In genomic region chr11:104214128-104214527, GRCm38 (mm10) we compare ENCODE assay signal across 21 mouse cellular contexts. TPM values are rescaled to one million over a fixed set of nuclear protein-coding genes. Genes with fewer than 3 reads are reported as not detected.
DNase-seq lines count a peak whose midpoint lies in the region; ATAC-seq and TF ChIP-seq lines count a peak whose summit lies in the region.
"Not testable (repeated sequence)": the region's sequence is repeated elsewhere in the genome, so short reads cannot be mapped to it uniquely, and the experiment has no call there.
"Had no signal": no experiment of that assay in that cellular context is flagged by ENCODE, and none has a peak within 500 bp of the region (broad histone marks: within the 10 kb centered on the region; RNA-seq: fewer than 3 reads in every experiment).

No protein-coding gene starts in this region.

- peak; percentile 52 for TF ChIP-seq CTCF in E14TG2a.4 (conservative IDR thresholded peaks at IDR 0.05; ENCODE audit: low read length)
- TF ChIP-seq CTCF in hindbrain, postnatal 0 days (IDR thresholded peaks at IDR 0.05; ENCODE audit: low read depth): 0 out of 2 replicates have a peak, but pooled peaks have one; percentile 3
- peak; percentile 46 for TF ChIP-seq CTCF in layer of hippocampus, adult 2 months (conservative IDR thresholded peaks at IDR 0.05)

- H3K4me2 ChIP-seq in hindbrain, postnatal 0 days (ENCODE audit: low read depth, low read length): not testable (repeated sequence)

- 94% methylated on average over 5 of the region's 5 CpGs for WGBS in hindbrain, postnatal 0 days

- H3K9me3 ChIP-seq in E14TG2a.4 (ENCODE audit: low read length); ES-E14 (ENCODE audit: control insufficient read depth, insufficient read depth, low read depth, low read length); hindbrain, postnatal 0 days (ENCODE audit: low read length): not testable (repeated sequence)

- H3K36me3 ChIP-seq in E14TG2a.4 (ENCODE audit: insufficient read depth, low read length); ES-E14 (ENCODE audit: control insufficient read depth, insufficient read depth, low read length, poor library complexity, severe bottlenecking); hindbrain, postnatal 0 days (ENCODE audit: insufficient read depth, low read length): not testable (repeated sequence)

- not testable (repeated sequence) for H3K27me3 ChIP-seq in E14TG2a.4 (ENCODE audit: insufficient read depth, low read length); hindbrain, postnatal 0 days (ENCODE audit: insufficient read depth, low read length)

- H3K4me3 ChIP-seq in E14TG2a.4 (replicated peaks; ENCODE audit: low read length); ES-E14 (ENCODE audit: insufficient read depth in 1 of 2, low read depth in 1 of 2, low read length in 2 of 2, poor library complexity in 1 of 2, severe bottlenecking in 1 of 2); hindbrain, postnatal 0 days (ENCODE audit: low read length); layer of hippocampus, adult 2 months: not testable (repeated sequence)

- H3K4me1 ChIP-seq in E14TG2a.4 (replicated peaks; ENCODE audit: low read depth, low read length); ES-E14 (ENCODE audit: control insufficient read depth in 2 of 2, insufficient read depth in 2 of 2, low read length in 2 of 2, poor library complexity in 1 of 2); hindbrain, postnatal 0 days (ENCODE audit: insufficient read depth, low read length): not testable (repeated sequence)

- H3K9ac ChIP-seq in ES-E14 (ENCODE audit: insufficient read depth, low read depth, low read length, poor library complexity, severe bottlenecking); hindbrain, postnatal 0 days (replicated peaks; ENCODE audit: low read length): not testable (repeated sequence)

- in situ Hi-C loops in ES-E14 (cut with MboI; ENCODE audit: low sequenced_read_pairs in 2 of 2, unreplicated experiment in 2 of 2): not testable (repeated sequence)

- not testable (repeated sequence) for H3K27ac ChIP-seq in ES-E14 (ENCODE audit: insufficient read depth, low read depth, low read length, poor library complexity, severe bottlenecking); hindbrain, postnatal 0 days; layer of hippocampus, adult 2 months

- ATAC-seq in hindbrain, postnatal 0 days: not testable (repeated sequence)

- not testable (repeated sequence) for DNase-seq in ES-E14 (ENCODE audit: low read depth, low spot score); hindbrain, postnatal 0 days (ENCODE audit: low spot score); layer of hippocampus, adult 2 months (ENCODE audit: low spot score in 2 of 2)
- peak; percentile 63 for DNase-seq in R1 (ENCODE audit: low read depth, low spot score)

TF ChIP-seq in ES-E14, 5 proteins besides CTCF, POLR2A, EP300 and RAD21:
- TF ChIP-seq ZC3H11A (IDR thresholded peaks at IDR 0.05; ENCODE audit: borderline replicate concordance, low read depth, low read length): 0 out of 2 replicates have a peak, but pooled peaks have one; percentile 9
TF ChIP-seq in ES-E14: peak in this region for 1; not testable (repeated sequence) for 4.

RNA-seq across cellular contexts. Expression of gene Mapt, which starts 17.1 kb away (rescaled TPM):
- 8.8 and 9.7 TPM in 2 replicates for total RNA-seq in ES-E14 (2012; rRNA removed)
- 473 and 516 TPM in 2 replicates for total RNA-seq in hindbrain, postnatal 0 days (2014; rRNA removed)
- polyA plus RNA-seq in hindbrain, postnatal 0 days (2015; fragmentation: Nextera tagmentation; extraction: Ambion mirVana): 966 and 1,028 TPM in 2 replicates
- total RNA-seq in layer of hippocampus, adult 2 months (2021): 100 to 1,000 TPM; 312 to 318 TPM

RNA-seq across cellular contexts. Expression of gene Sppl2c, which starts 28.0 kb away (rescaled TPM):
- total RNA-seq in ES-E14 (2012; rRNA removed): not detected in 2 replicates
- total RNA-seq in hindbrain, postnatal 0 days (2014; rRNA removed): not detected in 2 replicates
- polyA plus RNA-seq in hindbrain, postnatal 0 days (2015; fragmentation: Nextera tagmentation; extraction: Ambion mirVana): not detected in 2 replicates
- total RNA-seq in layer of hippocampus, adult 2 months (2021): not detected
- total RNA-seq: adrenal gland, adult 18-20 months; adrenal gland, adult 8-10 months; adrenal gland, postnatal 14 days; adrenal gland, postnatal 36 days; MEL had no signal
- polyA plus RNA-seq: activated CD4-positive, CD25-positive, alpha-beta regulatory T cell, adult 4 months; C2C12; cerebellum, adult 2 months; cortical plate, adult 2 months; embryonic facial prominence, embryonic 10.5 days; embryonic facial prominence, embryonic 12.5 days; embryonic facial prominence, embryonic 14.5 days; forebrain, embryonic 11.5 days; forebrain, embryonic 13.5 days; forebrain, embryonic 15.5 days; forebrain, postnatal 0 days had no signal

Comparison
In these comparisons a context has a peak if more than half of its experiments do, and no peak if none do; other contexts are left out.
1. RNA of gene Mapt, which starts 17.1 kb away (total RNA-seq): 473 to 516 TPM in hindbrain, postnatal 0 days and 312 to 318 TPM in layer of hippocampus, adult 2 months; 8.8 to 9.7 TPM in ES-E14; every median in the first group is over 10 times any median in the second.
2. Peak in every context shown above with its lines, with median percentiles within 50 percentile points of each other: CTCF ChIP-seq.